Mouse (Mus musculus) urinary bladder, postnatal 4 days (tissue): ENCODE measurements at regions not wholly inside any gene's neighbourhood (a gene's known extent, or its start where the extent isn't known, plus 50 kb on each side); places are given as distances from the start of the nearest gene placed in this dataset.
"Not testable (repeated sequence)": the region's sequence is repeated elsewhere in the genome, so short reads cannot be mapped to it uniquely, and the experiment has no call there.

Experiments
- DNase-seq, 2 experiments: peaks; one replicate each; pipeline ENCODE4 v3.0.0; 2021 to 2022; ENCODE audit warnings: low spot score in 2 of 2

DNA sequence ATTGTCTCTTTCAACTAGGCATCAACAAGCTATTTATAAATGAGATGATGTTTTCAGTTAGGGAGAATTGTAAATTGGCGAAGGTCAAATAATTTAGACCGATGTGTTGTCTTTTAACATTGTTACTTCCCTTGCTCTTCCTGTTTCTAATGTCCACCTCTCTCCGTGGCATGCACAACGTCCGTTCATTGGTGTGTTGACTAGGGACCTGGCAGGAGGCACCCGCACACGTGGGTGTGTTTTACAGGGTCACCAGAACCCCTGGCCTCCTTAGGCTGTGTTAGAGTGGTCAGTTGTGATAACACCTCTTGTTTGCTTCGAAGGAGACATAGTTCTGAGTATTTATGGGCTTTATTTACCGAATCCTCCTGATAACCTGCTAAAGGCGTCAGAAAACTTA is 222.8 kb downstream of the Brms1l start:
- DNase-seq, result no peak

DNA sequence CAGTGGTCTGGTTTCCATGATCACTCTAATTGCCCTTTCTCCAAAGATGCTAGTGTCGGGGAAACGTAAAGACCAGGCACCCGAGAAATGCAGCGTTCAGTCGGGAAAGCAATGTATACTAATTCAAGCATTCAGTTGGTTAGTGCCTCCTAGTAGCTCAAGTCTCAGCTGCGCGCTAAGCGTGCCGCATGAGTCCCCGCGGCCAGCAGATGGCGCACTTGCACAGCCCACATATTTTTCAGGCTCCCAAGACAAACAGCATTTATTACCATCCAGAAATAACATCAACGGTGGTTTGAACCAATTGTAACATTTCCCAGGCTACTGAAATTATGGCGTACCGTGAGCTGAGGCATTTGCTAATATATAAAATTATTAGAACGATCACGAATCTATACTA is 222.3 kb downstream of the Brms1l start:
- peak; percentile 54 to 83 for DNase-seq

DNA sequence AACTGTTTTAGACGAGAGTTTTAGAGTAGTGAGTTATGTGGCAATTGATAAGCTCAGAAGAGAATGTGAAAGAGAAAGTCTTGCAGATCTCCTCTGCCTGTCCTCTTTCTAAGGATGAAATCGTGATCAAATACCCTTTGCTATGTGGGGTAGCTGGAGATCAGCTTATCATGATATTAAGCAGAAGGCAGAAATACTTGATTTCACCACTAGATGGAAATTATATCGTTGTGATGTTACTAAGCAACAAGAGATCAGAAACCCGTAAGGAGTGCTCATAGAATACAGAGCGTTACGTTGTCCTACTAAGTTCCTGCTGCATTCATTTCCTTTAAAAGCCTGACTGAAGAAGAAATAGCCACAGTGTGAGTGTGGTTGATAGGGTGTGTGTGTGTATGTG is 219.3 kb downstream of the Brms1l start:
- no peak for DNase-seq

DNA sequence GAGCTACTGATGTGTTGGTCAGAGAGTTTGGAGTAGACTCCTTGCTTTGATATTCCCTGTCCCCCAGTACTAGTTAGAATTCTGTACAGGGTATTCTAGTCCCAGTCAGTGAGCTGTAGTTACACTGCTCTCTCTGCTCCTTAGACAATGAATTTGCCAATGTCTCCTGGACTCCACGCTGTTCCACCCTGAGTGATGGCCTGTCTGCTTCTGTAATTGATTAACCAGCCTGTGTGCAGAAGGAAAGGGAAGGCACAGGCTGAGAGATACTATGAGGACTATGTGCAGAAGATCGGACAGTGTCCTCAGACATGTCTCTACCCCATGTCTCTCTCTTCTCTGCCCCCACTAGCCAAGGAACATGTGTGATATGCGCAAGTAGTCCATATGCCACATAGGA is 209.9 kb downstream of the Brms1l start:
- DNase-seq, result no peak

DNA sequence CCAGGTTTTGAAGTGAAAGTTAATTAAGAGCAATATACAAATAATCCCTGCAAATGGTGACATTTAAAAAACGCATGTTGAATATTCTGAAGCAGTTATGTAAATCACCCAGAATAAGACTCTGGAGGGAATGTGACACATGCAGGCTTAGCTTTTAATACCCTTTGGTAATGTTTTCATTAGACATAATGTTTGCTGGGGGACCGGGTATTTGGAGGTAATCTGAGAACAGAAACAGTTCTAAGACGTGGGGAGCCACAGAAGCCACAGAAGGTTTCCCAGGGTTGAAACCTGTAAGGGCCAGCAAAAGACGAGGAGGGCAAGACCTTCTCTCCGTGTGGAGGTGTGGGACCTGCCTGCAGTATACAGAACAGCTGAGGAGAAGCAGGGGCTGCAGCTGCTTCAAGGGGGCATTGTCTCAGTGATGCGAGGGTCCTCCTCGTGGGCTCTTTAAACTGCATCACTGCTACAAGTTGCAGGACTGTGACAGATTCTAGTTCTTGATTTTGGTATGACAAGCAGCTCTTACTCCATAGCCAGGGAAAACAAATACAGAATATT is 184.9 kb downstream of the Brms1l start:
- no peak for DNase-seq

DNA sequence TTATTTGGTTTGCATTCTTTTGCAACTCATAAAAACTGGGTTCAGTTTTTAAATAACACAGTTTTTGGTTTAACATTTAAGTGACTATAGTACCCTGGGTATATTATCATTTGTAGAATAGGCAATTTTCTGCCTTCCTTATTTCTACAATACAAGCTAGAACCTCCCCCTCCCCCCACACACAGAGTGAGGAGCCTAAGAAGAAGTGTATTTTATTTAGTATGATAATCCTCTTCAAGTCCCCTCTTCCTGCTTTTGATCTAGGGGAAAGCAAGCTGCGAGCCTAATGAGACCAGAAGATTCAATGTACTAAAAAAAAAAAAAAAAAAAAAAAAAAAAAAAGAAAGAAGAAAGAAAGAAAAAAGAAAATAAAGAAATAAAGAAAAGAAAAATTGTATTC is 184.4 kb downstream of the Brms1l start:
- no peak for DNase-seq

DNA sequence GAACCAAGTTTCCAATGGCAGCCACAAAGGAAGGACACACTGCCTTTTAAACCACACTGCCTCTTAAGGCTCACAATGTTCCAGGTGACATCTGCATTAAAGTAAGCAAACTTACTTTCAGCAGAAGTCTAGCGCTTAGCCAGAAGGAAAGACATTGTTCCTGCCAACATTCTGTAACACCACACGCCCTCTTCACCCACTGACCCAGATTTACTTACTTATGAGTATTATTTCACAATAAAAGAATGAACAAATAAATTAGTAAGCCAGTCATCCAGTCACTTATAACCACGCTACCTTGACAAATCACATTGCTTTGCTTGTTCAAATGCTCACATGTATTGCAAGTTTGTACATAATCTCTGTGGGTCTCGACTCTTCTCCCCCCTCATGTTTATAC is 173.9 kb downstream of the Brms1l start:
- DNase-seq, result no peak

DNA sequence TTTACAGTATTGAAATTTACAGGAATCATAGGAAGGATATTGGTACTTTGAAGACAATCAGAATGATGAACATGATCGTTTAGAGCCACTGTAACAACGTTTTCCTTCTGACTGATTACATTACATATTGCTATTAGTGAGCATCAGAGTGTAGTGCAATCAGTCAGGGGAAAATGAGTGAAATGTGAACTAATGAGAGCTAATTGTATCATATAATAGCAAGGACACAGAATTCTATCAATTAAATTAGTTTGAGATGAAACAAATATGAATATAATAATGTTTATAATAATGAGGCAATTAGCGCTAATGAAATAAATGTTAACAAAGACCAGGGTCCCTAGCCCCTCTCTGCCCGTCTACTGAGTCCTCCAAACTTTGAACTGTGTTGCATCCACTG is 169.7 kb downstream of the Brms1l start:
- no peak for DNase-seq

DNA sequence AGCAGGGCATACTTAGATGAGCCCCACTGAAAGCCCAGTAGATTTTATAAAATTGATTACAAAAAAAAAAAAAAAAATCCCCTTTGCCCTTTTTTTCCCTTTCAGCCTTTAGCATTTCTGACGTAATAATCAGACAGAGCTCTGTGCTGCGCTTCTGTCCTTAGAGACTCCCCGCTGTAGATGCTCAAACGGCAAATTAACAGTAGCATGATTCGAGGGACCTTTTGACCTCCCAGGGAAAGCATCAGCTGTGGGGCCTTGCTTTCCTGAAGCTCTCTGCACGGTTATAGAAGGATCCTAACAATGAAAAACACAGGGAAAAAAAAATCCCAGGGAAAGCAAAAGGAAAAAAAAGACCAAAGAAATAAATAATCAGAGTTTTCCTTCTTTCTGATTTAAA is 169.2 kb downstream of the Brms1l start:
- DNase-seq, result no peak

DNA sequence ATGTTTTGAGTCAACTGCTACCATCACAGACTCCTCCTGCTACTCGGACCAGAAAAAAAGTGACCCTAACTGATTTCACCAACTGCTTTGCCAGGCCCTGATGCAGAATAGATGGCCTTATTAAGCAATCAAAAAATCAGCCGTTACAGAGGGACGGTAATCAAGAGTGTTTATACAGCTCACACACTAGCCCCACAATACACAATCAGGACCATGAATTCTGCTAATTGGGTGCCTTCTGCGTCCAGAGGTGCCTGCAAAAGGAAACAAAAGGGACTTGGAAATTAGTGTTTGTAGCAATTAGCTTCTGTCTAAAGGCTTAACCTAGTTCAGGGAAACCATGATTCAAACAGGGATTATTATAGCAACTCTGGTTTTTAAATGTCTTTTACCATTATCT is 168.4 kb downstream of the Brms1l start:
- DNase-seq, result no peak

DNA sequence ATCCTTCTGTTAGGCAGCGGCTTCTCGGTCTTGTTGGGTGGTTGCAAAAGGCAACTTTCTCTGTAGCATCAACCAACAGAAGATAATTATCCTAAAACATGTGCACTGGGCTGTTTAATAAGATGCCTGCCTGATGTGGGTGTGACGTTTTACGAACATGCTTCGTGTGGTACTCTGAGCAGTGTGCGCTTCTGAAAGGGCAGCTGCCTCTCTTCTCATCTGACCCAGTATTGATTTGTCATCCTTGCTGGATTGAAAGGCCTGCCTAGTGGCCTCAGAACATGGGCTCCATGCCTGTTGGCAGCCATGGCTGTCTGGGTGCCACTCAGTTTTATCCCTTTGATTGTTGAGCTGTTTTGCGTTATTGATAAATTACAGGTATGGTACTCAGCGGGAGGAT is 167.4 kb downstream of the Brms1l start:
- no peak for DNase-seq

DNA sequence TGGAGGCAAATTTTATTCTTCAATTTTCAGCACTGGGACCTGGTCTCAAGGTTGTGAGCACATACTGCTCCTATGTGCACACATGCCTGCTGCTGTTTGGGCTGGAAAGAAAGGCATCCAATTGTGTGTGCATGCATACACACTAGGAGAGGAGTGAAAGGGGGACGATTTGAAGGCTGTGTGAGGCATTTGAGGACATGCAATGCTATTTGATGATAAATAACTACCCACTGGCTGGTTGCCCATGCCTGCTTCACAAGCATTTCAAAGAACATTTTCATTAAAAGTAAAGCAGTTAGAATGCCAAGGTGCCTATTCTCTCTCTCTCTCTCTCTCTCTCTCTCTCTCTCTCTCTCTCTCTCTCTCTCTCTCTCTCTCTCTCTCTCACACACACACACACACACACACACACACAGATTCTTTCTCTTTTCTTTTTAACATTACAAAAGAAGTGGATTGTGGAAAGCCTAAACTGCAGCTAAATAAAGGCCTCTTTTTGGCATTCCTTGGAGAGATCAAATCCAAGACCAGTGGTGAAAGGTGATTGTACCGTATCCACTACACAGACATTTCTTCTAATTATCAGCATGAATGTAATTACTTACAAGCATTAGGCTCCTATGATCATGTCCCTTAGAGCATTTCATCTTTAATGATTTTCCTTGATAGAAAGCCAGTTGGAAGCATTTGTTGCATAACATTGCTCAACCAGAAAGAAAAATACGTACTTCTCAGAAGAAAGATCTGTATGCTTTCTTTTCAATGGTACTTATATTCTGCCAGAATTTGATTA is 160.7 kb downstream of the Brms1l start:
- DNase-seq, result no peak

DNA sequence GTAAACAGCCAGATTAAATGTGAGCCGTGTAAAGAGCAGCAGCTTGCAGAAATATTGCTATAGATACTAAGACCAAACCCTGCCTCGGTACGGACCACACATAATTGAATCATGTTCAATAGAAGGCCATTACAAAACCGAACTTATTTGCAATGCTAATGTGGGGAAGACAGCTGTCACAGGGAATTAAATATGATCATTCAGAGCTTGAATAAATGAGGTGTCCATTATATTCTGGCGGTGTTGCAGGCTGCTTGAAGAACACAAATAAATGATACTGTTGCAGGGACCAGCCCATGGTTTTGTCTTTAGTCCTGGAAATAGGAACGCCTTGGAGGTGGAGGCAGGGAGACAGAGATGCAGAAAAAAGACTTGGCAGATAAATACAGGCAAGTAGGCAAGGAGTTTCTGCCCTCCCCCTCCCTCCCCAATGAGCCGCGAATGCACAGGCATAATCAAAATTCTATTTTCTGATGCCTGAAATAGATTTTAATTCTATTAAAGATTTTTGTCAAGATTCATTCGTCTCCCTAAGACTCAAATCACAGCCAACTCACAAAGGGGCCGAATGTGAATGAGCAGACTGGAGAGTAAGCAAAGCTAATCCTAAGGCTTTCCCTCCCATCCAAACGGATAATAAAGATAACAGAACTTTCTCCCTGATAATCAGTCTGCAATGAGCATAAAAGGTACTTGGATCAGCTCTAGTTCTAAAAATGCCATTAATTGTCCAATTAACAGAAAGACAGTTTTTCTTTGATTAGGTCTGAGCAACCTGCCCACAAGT is 147.6 kb downstream of the Brms1l start:
- no peak for DNase-seq

DNA sequence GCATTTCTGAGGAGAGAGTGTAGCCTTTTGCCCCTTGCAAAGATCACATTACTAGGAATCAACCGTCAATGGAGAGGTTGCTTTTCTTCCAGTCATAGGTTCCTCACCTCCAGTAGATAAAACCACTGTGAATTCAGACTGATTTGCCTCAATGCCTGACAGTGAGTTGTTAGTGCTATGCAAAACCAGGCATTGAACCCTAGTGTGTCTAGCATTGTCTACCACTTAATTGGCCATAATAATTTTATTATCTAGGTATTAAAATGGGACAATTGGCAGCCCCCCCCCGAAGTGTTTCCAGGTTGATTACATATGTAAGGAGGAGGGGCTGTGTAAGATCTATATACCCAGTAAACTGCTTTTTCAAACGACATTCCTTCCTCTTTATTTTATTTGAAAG is 147.0 kb downstream of the Brms1l start:
- DNase-seq, result no peak

DNA sequence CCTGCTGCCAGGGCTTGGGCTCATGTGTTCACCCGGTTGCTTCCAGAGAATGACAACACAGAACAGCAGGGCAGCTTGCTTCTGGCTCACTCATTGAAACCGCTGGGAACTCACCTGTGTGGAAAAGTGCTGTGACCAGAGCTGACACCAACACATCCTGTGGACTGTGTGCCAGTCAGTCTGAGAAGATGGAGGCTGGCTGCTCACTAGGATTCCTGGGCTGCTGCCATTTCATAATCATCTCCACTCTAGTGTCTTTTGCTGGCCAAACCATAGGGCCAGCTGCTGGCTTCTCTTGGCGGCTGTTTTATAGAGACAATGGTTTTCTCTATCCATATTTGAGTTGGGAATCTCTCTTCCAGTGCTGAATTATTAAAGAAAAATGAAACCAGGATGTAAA is 138.1 kb downstream of the Brms1l start:
- no peak for DNase-seq

DNA sequence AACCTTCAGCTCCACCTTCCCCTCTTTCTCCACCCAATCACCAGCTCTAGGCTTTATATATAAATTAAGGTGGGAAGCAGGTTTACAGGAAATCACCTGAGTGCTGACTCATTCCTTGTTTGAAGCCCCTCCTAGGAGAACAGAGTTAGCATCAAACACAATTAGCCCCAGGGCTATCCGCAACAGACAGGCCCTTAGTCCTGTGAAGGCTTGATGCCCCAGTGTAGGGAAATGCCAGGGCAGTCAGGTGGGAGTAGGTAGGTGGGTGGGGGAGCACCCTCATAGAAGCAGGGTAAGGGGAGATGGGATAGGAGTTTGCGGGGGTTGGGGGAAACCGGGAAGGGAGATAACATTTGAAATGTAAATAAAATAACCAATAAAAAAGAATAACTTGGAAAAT is 123.2 kb downstream of the Brms1l start:
- not testable (repeated sequence) for DNase-seq

DNA sequence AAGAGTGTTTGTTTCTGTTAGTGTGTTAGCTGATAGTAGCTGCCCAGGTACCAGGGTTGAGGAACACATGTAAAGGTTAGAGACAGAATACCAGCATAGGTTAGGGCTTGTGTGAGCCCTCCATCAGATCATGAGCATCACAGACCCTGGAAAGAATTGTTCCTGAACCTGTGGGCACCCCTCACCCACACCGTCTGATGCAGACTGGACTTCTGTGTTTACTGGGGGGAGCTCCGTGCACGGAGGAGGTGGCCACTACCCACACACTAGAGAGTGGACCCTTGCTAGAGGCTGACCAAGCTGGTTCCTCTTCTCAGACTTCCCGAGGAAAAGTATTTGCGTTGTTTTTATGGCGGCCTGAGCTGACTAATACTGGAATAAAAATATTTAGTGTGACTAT is 104.4 kb downstream of the Brms1l start:
- no peak for DNase-seq

DNA sequence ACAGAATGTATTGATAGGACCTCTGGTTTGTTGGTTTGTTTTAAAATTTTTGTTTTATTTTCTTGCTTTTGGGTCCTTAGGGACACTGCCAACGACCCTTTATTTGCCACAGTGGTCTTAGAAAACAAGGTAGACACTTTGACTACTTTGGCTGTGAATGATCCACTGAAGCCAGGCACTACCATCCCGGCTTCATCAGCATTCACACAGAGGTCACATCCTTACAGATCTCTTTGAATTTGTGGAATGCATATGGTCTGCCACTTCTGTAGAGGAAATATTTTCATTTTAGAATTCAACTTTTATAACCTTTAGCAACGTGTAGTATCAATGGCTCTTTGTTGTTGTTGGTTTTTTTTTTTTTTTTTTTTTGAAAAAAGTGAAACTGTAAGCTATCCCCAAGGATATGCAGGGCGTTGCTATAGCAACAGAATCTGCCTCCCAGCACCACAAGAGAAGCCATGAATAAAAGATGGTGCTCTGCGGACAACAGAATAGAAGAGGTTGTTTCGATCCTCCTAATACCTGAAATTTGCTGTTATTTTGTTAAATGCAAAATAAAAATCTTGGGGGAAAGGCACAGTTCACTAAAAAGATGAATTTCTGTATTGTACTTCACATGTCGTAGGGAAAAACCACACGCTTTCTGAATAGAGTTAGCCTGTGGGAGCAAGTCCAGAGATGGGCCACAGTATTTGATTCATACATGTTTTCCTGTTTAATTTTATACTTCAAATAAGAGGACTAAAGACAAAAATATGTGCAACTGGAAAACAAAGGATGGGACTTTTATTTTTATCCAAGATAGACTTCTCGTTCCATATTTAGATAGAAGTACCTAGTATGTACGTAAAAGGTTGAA is 103.4 kb downstream of the Brms1l start:
- DNase-seq, result no peak

DNA sequence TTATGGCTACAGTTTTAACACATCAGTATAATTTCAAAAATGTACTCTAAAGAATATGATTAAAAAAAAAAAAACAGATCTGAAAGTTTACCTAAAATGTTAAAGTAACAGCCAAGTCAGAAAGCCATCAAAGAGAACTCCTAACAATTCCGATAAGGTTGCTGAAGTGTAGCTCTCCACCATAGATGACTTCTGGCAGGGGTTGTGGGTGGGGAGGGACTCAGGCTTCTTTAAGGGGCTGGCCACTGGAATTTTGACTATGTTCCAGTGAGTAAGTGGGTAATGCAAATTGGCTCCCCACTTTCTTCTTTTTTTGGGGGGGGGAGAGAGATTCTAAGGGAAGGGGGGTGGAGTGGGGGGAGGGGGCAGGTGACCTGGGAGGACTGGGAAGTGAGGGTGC is 98.0 kb downstream of the Brms1l start:
- DNase-seq, result no peak

DNA sequence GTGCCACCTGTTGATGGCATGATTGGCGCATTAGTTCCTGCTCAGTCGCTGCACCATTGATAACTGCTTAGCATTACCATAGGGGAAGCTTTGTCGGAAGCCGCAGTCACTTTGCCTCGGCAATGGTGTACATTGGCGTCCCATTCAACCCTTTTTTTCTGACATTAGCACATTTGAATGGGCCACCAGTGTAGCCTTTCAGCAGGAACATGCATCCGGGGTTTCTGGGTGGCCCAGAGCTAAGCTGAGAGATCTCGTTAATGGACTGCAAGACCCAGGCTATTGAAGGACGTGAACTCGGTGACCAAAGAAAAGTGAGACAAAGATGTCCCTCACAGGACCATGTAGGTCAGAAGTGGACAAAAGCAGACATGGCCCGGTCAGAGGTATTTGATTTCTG is 97.3 kb downstream of the Brms1l start:
- no peak for DNase-seq

DNA sequence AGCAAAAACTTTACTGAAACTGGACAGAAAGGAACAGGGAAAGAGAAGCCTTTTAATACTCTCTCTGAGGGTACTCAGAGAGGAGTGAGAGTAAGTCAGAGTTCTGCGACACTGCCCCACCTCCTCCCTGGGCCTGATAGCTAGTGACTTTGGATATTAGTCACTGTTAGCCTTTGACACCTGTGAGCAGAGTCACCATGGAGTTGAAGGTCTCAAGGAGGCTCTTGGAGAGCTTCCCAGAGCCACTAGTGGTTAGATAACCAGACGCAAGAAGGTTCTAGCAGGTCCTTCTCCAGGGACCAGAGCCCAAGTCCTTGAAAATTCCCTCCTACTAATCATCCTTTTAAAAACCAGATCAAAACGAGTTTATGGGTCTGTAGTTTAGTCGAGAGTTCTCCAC is 94.3 kb downstream of the Brms1l start:
- no peak for DNase-seq

DNA sequence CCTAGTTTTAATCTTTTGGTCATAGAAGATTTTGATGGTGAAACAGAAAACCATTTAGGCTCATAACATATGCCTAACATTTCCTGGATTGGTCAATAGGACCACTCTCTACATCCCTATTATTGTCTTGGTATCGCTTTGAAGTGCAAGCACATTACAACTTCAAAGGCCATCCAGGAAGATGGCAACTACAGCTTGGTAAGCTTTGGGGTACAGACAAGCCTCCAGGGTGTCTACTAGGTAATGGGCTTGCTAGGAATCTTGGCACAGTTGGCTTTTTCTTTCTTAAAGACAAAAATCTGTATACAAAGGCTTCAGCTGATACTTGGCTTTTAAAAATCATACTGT is 90.8 kb downstream of the Brms1l start:
- DNase-seq, result no peak
